Mouse (Mus musculus): ENCODE data around the gene Rps6kc1.

Rps6kc1 gene

GRCm38 (mm10) chr1:190836046-190836445 is 75.5 kb downstream of the Rps6kc1 start:
- no peak for DNase-seq (ENCODE audit: low read depth, low spot score)

- DNase-seq (ENCODE audit: low read depth, low spot score) = no peak
Measured at GRCm38 (mm10) chr1:190834201-190834907, 77.2 kb downstream of the Rps6kc1 start.

DNA sequence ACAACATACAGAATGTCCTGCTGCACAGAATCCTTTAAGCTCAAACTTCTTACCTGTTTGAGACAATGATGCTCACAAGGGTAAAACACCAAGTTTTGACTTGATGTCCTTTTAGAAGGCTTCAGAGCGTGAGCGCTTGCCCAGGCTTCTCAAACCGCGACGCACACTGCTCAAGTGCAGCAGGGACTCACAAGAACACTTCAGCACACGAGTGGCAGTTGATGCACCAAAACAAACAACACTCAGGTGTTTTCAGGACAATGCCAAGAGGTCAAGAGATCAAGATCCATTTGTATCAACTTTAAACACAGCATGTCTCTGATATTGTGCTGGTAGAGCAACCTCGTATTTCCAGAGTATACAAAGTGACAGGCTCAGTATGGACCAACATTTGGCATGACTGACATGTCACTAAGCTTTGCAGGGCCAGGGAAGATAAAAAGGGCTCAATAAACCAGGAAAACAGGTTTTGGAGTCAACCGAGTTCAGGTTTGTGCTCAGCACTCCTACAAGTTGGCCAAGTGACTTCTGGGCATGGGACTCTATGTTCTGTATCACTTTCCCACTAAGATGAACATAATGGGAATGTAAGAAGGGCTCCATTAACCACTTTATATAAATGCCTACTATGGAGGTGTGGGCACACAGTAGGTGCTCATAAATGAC is 78.5 kb downstream of the Rps6kc1 start:
- no peak for DNase-seq (ENCODE audit: low read depth, low spot score)

- DNase-seq (ENCODE audit: low read depth, low spot score) = peak; percentile 64
Measured at GRCm38 (mm10) chr1:190831839-190832497, 79.6 kb downstream of the Rps6kc1 start.

DNA sequence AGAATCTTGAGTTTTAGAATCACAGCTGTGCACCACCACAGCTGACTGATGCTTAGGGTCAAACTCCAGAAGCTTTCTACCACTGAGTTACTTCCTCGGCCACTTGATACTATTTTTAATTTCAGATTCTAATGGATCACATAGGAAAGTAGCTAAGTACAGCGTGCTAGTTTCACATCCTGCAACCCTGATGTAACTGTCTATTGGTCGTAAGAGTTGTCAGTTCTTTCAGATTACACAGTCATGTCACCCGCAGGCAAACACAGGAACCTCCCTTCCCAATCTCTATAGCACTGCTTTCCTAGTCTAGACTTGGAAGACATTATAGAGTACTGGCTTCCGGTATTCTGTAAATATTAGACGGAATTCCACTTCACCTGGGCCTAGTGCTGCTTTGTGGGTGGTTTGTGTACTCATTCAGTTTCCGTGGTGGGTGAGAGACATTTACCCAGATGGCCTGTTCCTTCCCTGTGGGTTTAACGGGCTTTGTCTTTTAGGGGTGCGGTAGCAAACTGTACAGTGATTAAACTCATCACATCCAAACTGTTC is 85.0 kb downstream of the Rps6kc1 start:
- DNase-seq (ENCODE audit: low read depth, low spot score) = no peak

DNA sequence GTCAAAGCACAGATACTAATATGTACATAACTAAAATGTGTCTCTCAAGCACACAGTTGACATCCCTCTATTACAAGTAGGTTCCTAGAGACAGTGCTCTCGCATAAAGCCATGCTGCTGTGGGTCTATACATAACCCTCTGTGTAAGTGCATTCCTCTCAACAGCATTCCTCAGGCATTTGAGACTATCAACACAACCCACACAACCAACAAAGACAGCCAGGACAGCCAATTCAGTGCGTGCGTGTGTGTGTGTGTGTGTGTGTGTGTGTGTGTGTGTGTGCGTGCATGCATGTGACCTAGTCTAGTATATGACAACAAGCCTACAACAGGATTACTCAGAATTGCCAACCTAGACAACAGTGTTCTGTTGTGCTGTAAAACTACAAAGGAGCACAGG is 87.8 kb downstream of the Rps6kc1 start:
- no peak for DNase-seq (ENCODE audit: low read depth, low spot score)

DNA sequence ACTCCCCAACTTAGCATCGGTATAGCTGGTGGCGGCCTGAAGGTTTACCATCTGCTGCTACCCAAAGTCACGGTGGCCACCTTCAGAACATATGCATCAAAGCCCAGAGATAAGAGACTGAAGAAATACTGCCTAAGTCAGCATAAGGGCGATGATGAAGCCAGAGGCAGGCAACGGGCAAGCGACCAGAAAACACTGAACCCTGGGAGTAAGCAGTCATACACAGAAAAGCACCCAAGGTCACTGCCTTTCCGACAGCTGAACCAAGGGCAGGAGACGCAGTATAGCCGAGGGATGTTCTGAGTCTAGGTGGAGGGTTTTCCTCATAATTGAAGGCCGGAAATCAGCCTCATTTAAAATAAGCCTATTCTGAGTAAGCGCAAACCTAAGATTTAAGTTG is 95.4 kb downstream of the Rps6kc1 start:
- no peak for DNase-seq (ENCODE audit: low read depth, low spot score)

GRCm38 (mm10) chr1:190810408-190810807 is 101.2 kb downstream of the Rps6kc1 start:
- peak; percentile 51 for DNase-seq (ENCODE audit: low read depth, low spot score)

DNA sequence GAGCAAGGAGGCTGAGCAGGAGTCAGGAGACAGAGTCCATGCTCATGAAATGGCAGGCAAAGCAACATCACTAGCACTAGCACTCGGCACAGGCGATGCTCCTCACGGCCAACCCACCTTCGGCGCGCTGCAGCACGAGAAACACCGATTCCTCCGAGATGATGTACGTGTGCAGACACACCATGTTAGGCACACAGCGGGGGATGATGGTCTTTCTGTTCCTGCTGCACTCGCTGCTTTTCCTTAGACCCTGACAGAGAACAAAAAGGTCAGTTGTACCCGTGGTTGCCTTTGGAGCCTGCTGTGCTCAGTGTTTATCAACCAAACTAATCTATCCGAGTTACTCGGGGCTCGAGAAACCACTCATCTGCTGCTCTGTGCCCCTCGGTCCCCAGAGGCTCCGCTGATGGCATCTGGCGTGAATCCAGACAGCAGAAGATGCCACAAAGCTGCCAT is 102.8 kb downstream of the Rps6kc1 start:
- no peak for DNase-seq (ENCODE audit: low read depth, low spot score)

GRCm38 (mm10) chr1:190806817-190807216 is 104.8 kb downstream of the Rps6kc1 start:
- DNase-seq (ENCODE audit: low read depth, low spot score) = no peak

DNA sequence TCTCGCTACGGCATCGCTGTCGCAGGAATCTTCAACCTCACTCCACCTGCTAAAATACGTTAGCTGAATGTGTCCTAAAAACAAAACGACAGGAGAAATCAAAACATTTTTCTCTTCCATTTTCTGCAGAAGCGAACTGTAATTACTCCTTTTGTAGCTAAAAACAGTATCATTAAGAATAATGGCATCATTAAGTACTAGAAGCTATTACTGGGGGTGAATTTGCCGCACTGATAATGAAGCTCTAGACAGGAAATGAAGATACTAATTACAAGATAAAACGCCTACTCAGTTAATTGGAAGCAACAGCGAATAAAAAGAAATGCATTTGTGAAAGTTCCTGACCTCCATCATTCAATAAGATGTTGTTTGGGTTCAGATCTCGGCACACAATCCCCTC is 112.9 kb downstream of the Rps6kc1 start:
- DNase-seq (ENCODE audit: low read depth, low spot score) = no peak

GRCm38 (mm10) chr1:190797483-190798058 is 114.0 kb downstream of the Rps6kc1 start:
- DNase-seq (ENCODE audit: low read depth, low spot score) = no peak

GRCm38 (mm10) chr1:190796745-190797482 is 114.7 kb downstream of the Rps6kc1 start:
- DNase-seq (ENCODE audit: low read depth, low spot score) = peak; percentile 31

DNA sequence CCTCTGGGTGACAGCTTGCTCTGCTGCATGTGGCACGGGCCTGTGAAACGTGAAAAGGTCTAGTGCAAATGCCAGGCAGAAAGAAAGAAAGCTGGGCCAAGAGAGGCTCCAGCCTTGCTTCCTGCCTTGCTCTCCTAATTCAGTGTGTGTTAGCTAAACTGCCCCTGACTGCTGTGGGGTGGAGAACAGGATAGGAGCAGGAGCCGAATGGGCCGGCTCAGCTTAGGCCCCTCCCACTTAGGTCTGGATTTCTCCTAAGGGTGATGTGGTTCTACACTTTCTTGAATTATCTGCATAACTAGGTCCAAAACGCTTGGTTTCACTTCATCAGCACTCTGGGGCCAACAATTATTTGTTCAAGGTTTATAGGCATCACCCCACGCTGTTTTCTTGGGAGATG is 119.9 kb downstream of the Rps6kc1 start:
- no peak for DNase-seq (ENCODE audit: low read depth, low spot score)

DNA sequence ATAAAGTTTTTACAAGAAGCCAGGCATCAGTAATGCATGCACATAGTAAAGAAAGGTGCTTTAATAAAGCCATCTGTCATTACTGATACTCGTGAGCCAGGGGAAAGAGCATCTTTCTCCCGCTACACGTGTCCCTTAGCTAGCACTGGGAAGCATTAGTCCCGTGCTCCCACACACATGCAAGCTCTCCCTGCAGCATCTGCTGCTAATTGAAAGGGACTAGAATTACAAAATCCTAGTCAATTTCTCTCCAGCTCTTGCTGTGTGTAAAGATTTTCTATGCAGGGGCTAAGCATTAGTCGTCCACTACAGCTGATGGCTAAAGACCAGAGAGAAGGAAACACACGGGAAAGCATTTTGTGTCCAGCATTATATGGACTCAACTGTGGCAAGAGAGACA is 120.8 kb downstream of the Rps6kc1 start:
- DNase-seq (ENCODE audit: low read depth, low spot score) = no peak

DNA sequence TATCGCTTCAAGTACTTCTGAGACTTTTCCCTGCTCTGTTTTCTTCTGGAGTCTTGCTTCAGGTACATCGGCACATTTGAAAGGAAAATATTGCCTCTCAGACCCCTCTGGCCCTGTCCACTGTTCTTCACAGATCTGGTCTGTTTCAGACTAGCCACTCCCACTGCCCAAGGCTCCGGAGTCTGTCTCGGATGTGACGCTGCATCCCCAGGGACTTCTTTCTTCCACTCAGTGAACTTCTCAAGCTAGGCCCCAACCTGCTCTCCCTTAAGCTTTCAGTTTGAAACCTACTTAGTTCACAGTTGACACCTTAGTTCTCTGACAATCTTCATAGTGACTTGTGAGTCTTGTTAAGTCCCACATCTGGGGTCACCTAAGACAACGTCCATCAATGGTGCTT is 133.9 kb downstream of the Rps6kc1 start:
- DNase-seq (ENCODE audit: low read depth, low spot score) = no peak

- no peak for DNase-seq (ENCODE audit: low read depth, low spot score)
Measured at GRCm38 (mm10) chr1:190776260-190776659, 135.3 kb downstream of the Rps6kc1 start.

GRCm38 (mm10) chr1:190772088-190772885 is 139.3 kb downstream of the Rps6kc1 start:
- DNase-seq (ENCODE audit: low read depth, low spot score) = no peak

GRCm38 (mm10) chr1:190769748-190770147 is 141.8 kb downstream of the Rps6kc1 start:
- no peak for DNase-seq (ENCODE audit: low read depth, low spot score)

- DNase-seq (ENCODE audit: low read depth, low spot score) = no peak
Measured at GRCm38 (mm10) chr1:190768307-190768706, 143.3 kb downstream of the Rps6kc1 start.

DNA sequence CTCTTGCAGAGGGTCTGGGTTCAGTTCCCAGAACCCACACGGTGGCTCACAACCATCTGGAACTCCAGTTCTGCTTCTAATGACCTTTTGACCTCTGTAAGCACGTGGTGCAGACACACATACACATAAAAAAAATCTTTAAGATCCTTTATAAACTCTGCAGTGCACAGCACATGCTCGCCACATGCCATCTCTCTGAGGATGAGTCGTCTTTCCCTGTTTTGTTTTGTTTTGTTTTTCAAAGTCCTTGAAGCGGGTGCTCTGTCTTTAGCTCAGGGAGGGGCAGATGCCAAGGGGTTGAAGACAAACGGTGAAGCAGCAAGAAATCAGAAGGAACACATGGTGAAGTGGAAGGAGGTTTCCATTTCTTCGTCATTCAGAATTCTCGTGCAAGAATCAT is 143.9 kb downstream of the Rps6kc1 start:
- DNase-seq (ENCODE audit: low read depth, low spot score) = no peak
